Mouse (Mus musculus): ENCODE results near the gene Nid2. TPM values are rescaled to one million over a fixed set of nuclear protein-coding genes. Genes with fewer than 3 reads are reported as not detected.

Nid2 gene
- polyA plus RNA-seq, 1 experiment from 2014 or later, result 28.2 TPM

DNA sequence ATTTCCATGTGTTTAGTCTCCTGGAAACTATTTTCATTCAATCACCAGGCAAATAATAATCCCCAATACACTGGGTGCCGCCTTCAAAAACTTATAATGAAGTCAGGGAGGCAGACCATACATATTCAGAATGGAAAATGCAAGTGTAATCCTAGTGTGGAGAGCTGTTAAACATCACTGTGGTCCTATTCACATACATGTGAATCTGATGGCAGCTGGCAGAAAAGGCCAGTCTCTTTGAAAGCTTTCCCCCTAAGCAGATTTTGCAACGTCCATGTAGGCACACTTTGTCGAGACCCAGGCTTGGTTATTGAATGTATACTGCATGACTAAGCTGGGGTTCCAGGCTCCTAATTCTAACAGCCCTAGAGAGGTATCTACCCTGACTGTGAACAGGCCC is 32.0 kb upstream of the Nid2 start:
- 13% methylated on average over 3 of the region's 3 CpGs for WGBS
- H3K36me3 ChIP-seq (ENCODE audit: control insufficient read depth, insufficient read depth, low read length), result no peaks in the 10 kb centered on the region

DNA sequence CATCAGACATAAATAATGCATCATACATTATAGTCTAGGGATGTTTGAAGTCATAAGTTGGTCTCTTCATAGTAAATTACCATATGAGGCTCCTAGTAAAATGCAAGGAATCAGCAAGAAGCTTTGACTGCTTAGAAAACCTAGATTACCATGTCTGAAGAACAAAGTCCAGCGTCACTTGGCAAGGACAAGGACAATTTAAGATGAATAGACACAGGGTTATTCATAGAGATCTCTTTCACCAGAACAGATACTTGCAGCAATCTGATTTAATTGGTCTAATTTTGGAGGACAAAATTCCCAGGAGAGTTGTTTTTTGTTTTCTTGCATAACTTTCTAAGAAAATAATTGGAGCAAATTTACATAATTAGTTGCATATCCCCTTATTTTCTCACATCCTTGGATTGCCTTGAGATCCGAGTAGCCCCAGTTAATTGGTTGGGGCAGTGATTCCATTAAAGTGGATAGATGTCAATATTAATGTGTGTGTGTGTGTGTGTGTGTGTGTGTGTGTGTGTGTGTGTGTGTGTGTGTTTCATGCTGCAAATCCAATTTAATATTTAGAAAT is 30.9 kb upstream of the Nid2 start:
- Histone ChIP-seq H3K4me3 (ENCODE audit: low read depth, low read length) (no peak overlapping the region), H3K4me2 (ENCODE audit: low read length) (no peak overlapping the region), H3K27ac (ENCODE audit: low read length) (no peak overlapping the region), H3K4me1 (ENCODE audit: control insufficient read depth, insufficient read depth, low read length) (no peaks in the 10 kb centered on the region), H3K9ac (ENCODE audit: low read depth, low read length) (no peak overlapping the region), H3K9me3 (replicated peaks; ENCODE audit: control insufficient read depth, low read length, poor library complexity, severe bottlenecking) (no peaks in the 10 kb centered on the region), H3K27me3 (ENCODE audit: control insufficient read depth, insufficient read depth, low read depth, low read length) (no peaks in the 10 kb centered on the region), H3K36me3 (ENCODE audit: control insufficient read depth, insufficient read depth, low read length) (no peaks in the 10 kb centered on the region)
- ATAC-seq, result no peak
- 30% methylated on average over 2 of the region's 2 CpGs for WGBS

More for the DNA sequence above, 32.0 kb upstream of the Nid2 start:
- Histone ChIP-seq H3K9ac (ENCODE audit: low read depth, low read length) (no peak overlapping the region), H3K4me1 (ENCODE audit: control insufficient read depth, insufficient read depth, low read length) (no peaks in the 10 kb centered on the region), H3K27ac (ENCODE audit: low read length) (no peak overlapping the region), H3K4me2 (ENCODE audit: low read length) (no peak overlapping the region), H3K4me3 (ENCODE audit: low read depth, low read length) (no peak overlapping the region), H3K27me3 (ENCODE audit: control insufficient read depth, insufficient read depth, low read depth, low read length) (no peaks in the 10 kb centered on the region), H3K9me3 (replicated peaks; ENCODE audit: control insufficient read depth, low read length, poor library complexity, severe bottlenecking) (no peaks in the 10 kb centered on the region)
- no peak for ATAC-seq

DNA sequence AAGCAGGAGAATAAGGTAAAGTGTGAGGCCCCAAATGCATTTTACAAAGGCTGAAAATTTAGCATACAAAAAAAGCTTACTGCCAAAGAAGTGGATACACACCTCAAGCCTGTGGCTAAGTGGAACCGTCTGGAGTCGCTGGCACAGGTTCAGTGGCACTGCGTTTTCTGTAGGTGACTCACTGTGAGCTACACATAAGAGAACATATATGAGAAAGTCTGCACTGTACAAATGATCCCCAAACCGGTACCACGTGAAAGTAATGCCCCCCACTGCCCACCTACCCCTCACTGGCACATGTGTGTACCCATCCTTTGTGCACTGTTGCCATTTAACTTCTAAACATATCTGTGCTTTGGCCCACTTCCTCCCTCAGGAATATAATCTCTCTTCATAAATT is 22.8 kb upstream of the Nid2 start:
- Histone ChIP-seq H3K4me3 (ENCODE audit: low read depth, low read length) (no peak overlapping the region), H3K27ac (ENCODE audit: low read length) (no peak overlapping the region), H3K9ac (ENCODE audit: low read depth, low read length) (no peak overlapping the region), H3K4me2 (ENCODE audit: low read length) (no peak overlapping the region), H3K9me3 (replicated peaks; ENCODE audit: control insufficient read depth, low read length, poor library complexity, severe bottlenecking) (no peaks in the 10 kb centered on the region), H3K27me3 (ENCODE audit: control insufficient read depth, insufficient read depth, low read depth, low read length) (no peaks in the 10 kb centered on the region), H3K4me1 (ENCODE audit: control insufficient read depth, insufficient read depth, low read length) (no peaks in the 10 kb centered on the region), H3K36me3 (ENCODE audit: control insufficient read depth, insufficient read depth, low read length) (no peaks in the 10 kb centered on the region)
- no peak for ATAC-seq
- WGBS, result 79% methylated on average over 5 of the region's 5 CpGs

DNA sequence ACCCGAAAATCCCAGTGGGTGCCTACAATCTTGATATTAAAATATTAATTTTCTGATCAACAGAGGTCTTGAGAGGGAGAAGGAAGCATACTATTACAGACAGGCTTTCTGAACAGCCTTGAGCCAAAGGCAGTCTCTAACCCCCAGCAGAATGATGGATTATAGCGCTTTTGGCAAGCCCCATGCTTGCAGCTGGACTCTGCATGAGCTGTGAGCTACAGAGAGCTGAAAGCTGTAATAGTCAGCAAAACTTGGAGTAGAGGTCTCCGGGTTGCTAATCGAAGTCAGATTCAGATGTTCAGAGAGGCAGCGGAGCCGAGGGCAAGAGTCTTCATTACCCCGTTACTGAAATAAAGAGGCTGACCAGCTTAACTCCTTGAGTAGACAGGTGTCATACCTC is 22.3 kb upstream of the Nid2 start:
- no peaks in the 10 kb centered on the region for H3K27me3 ChIP-seq (ENCODE audit: control insufficient read depth, insufficient read depth, low read depth, low read length)
- H3K9ac ChIP-seq (ENCODE audit: low read depth, low read length), result no peak overlapping the region
- no peaks in the 10 kb centered on the region for H3K4me1 ChIP-seq (ENCODE audit: control insufficient read depth, insufficient read depth, low read length)
- H3K4me3 ChIP-seq (ENCODE audit: low read depth, low read length), result no peak overlapping the region
- ATAC-seq, result no peak
- H3K27ac ChIP-seq (ENCODE audit: low read length), result no peak overlapping the region
- H3K4me2 ChIP-seq (ENCODE audit: low read length), result no peak overlapping the region
- WGBS, result 83% methylated on average over 7 of the region's 7 CpGs
- no peaks in the 10 kb centered on the region for H3K36me3 ChIP-seq (ENCODE audit: control insufficient read depth, insufficient read depth, low read length)
- H3K9me3 ChIP-seq (replicated peaks; ENCODE audit: control insufficient read depth, low read length, poor library complexity, severe bottlenecking), result no peaks in the 10 kb centered on the region

DNA sequence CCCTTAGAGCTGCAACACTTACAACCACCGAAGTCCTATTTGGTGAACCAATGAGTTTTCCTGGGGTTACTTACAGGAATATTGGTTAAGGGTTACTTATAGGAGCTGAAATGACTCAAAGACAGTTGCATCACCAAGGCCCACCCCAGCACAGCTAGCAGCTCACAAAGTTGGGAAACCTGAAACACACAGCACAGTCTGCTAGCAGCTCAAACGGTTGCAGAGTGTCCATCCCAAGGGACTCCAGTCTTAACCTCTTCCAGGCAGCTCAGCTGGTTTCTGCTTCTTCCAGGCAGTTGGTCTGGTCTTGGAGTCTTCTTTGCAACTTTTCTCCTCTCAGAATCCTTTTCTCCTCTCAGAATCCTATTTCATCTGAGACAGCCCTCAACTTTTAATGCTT is 19.0 kb upstream of the Nid2 start:
- Histone ChIP-seq H3K9ac (ENCODE audit: low read depth, low read length) (no peak overlapping the region), H3K27ac (ENCODE audit: low read length) (no peak overlapping the region), H3K9me3 (replicated peaks; ENCODE audit: control insufficient read depth, low read length, poor library complexity, severe bottlenecking) (no peaks in the 10 kb centered on the region), H3K27me3 (ENCODE audit: control insufficient read depth, insufficient read depth, low read depth, low read length) (no peaks in the 10 kb centered on the region), H3K4me3 (ENCODE audit: low read depth, low read length) (no peak overlapping the region), H3K4me1 (ENCODE audit: control insufficient read depth, insufficient read depth, low read length) (no peaks in the 10 kb centered on the region; the same call in 1 of the 2 replicates), H3K36me3 (ENCODE audit: control insufficient read depth, insufficient read depth, low read length) (no peaks in the 10 kb centered on the region), H3K4me2 (ENCODE audit: low read length) (no peak overlapping the region)
- ATAC-seq, result no peak
- WGBS, result 84% methylated on average over 2 of the region's 2 CpGs

DNA sequence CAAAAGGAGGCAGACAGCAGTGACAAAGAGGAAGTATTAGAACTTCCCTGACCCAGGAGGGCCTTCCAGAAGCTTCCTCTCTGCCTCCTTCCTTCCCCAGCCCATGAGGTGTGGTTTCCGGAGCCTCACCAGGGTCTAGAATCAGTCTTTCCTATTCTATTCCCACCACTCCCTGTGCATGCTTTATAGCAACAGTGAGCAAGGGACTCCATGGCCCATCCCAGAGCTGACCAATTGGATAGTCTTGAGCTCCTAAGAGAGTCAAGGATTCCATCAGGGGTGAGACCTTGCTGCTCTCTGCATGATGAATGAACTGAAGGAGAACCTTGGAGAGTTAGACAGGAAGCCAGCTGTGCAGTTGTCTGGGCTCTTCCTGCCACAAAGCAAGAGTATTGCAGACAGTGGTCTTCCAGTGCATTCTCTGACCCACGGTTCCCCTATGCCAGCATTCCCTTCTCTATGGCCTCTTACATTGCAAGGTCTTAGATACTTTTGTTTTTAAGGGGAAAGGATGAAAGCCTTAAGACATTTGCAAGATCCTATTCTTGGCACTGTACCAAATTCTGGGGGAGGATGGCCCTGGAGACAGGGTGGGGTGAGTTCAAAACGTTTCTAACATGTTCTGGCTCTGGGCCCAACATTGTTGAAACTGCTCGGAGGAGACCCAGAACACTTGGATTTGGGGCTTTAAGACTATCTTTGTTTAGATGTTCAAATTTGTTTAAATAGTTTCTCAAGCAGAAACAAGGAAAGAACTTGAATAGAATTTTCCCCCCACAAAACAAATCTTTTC is 17.4 kb upstream of the Nid2 start:
- H3K4me1 ChIP-seq (ENCODE audit: control insufficient read depth, insufficient read depth, low read length), result no peaks in the 10 kb centered on the region; the same call in 1 of the 2 replicates
- H3K27ac ChIP-seq (ENCODE audit: low read length), result no peak overlapping the region
- no peak overlapping the region for H3K4me2 ChIP-seq (ENCODE audit: low read length)
- H3K36me3 ChIP-seq (ENCODE audit: control insufficient read depth, insufficient read depth, low read length), result no peaks in the 10 kb centered on the region
- H3K9me3 ChIP-seq (replicated peaks; ENCODE audit: control insufficient read depth, low read length, poor library complexity, severe bottlenecking), result no peaks in the 10 kb centered on the region
- ATAC-seq, result no peak
- 55% methylated on average over 4 of the region's 4 CpGs for WGBS
- no peaks in the 10 kb centered on the region for H3K27me3 ChIP-seq (ENCODE audit: control insufficient read depth, insufficient read depth, low read depth, low read length)
- H3K4me3 ChIP-seq (ENCODE audit: low read depth, low read length), result no peak overlapping the region
- no peak overlapping the region for H3K9ac ChIP-seq (ENCODE audit: low read depth, low read length)

DNA sequence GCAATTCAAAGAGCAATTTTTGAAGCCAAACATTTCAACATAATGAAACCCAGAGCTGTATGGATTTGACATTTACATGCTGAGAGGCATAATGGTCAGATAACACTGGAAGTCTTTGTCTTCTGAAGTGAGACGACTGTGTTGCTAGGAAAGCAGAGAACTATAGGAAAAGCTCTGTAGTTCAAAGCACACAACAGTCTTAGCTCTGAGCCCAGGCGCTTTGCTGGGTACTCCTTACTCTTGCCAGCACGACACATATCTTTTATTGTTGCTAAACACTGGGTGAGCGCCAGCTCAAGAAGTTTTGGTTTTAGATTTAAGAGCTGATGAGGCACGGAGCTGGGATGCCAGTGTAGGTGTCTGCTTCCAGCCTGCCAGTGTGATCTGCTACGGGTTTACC is 15.8 kb upstream of the Nid2 start:
- Histone ChIP-seq H3K36me3 (ENCODE audit: control insufficient read depth, insufficient read depth, low read length) (no peaks in the 10 kb centered on the region), H3K27me3 (ENCODE audit: control insufficient read depth, insufficient read depth, low read depth, low read length) (no peaks in the 10 kb centered on the region), H3K27ac (ENCODE audit: low read length) (no peak overlapping the region), H3K4me1 (ENCODE audit: control insufficient read depth, insufficient read depth, low read length) (no peaks in the 10 kb centered on the region; the same call in 1 of the 2 replicates), H3K4me3 (ENCODE audit: low read depth, low read length) (no peak overlapping the region), H3K9ac (ENCODE audit: low read depth, low read length) (no peak overlapping the region), H3K4me2 (ENCODE audit: low read length) (no peak overlapping the region), H3K9me3 (replicated peaks; ENCODE audit: control insufficient read depth, low read length, poor library complexity, severe bottlenecking) (no peaks in the 10 kb centered on the region)
- peak; percentile 64; the same call in 1 of the 2 replicates for ATAC-seq
- WGBS, result 16% methylated on average over 6 of the region's 6 CpGs

DNA sequence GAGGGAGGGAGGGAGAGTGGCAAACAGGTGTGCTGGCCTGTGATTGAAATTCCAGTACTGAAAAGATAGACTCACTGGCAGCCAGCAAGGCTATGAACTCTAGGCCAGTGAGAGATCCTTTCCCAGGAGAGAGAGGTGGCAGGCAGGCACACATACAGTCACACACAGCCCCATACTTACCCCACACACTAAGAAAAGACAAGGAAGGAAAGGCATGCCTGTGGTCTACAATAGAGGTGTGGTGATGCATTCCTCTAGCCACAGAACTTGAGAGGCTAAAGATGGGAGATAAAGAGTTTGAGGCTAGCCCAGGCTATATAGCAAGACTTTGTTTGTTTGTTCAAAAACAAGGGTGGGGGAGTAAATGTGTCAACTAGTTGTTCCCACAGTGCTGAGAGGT is 13.5 kb upstream of the Nid2 start:
- no peak for ATAC-seq
- no peak overlapping the region for H3K9ac ChIP-seq (ENCODE audit: low read depth, low read length)
- H3K36me3 ChIP-seq (ENCODE audit: control insufficient read depth, insufficient read depth, low read length), result no peaks in the 10 kb centered on the region
- no peaks in the 10 kb centered on the region; the same call in 1 of the 2 replicates for H3K4me1 ChIP-seq (ENCODE audit: control insufficient read depth, insufficient read depth, low read length)
- H3K27ac ChIP-seq (ENCODE audit: low read length), result no peak overlapping the region
- no peaks in the 10 kb centered on the region for H3K9me3 ChIP-seq (replicated peaks; ENCODE audit: control insufficient read depth, low read length, poor library complexity, severe bottlenecking)
- no peak overlapping the region for H3K4me3 ChIP-seq (ENCODE audit: low read depth, low read length)
- H3K4me2 ChIP-seq (ENCODE audit: low read length), result no peak overlapping the region
- no peaks in the 10 kb centered on the region for H3K27me3 ChIP-seq (ENCODE audit: control insufficient read depth, insufficient read depth, low read depth, low read length)

DNA sequence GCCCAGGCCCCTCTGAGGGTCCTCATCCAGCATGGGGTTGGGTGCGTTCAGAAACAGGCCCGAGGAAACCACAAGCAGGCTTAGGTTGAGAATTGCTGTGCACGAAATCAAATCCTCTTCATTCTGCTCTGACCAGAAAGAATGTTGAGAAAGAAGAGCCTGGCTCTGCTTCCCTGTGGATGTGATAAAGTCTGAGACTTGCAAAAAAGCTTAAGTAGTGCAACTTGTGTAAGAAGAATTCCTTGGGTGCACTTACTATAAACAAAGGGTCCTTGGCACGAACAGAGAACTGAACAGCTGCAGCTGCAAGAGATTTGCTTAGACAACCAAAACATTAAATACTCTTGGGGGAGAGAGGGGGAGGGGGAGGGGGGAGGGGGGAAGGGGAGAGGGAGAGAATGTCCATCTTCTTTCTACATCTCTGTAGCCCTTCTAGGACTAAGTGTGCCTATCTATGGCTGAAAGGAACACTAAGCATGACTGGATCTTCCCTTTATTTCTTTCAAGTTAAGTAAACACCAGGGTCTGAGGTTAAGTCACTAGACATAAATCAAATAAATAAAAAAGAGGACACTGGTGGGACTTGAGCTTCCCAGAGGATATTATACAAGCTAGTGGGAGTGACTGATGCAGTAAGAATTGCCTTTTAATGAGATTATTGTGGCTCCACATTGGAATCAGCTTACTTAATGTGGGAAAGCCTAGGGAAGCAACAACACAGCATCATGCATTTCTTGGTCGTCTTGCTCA is 12.8 kb upstream of the Nid2 start:
- Histone ChIP-seq H3K36me3 (ENCODE audit: control insufficient read depth, insufficient read depth, low read length) (no peaks in the 10 kb centered on the region), H3K27me3 (ENCODE audit: control insufficient read depth, insufficient read depth, low read depth, low read length) (no peaks in the 10 kb centered on the region), H3K4me2 (ENCODE audit: low read length) (no peak overlapping the region), H3K9ac (ENCODE audit: low read depth, low read length) (no peak overlapping the region), H3K4me3 (ENCODE audit: low read depth, low read length) (no peak overlapping the region), H3K27ac (ENCODE audit: low read length) (0 out of 2 replicates have a peak overlapping the region, but pooled peaks have one; percentile 24), H3K4me1 (ENCODE audit: control insufficient read depth, insufficient read depth, low read length) (no peaks in the 10 kb centered on the region; the same call in 1 of the 2 replicates), H3K9me3 (replicated peaks; ENCODE audit: control insufficient read depth, low read length, poor library complexity, severe bottlenecking) (no peaks in the 10 kb centered on the region)
- WGBS, result 17% methylated on average over 5 of the region's 5 CpGs
- no peak for ATAC-seq

Measured in midbrain, embryonic 16.5 days (tissue).